Mouse (Mus musculus) stomach, embryonic 16.5 days (tissue): ENCODE data around the gene Gadl1. TPM values are rescaled to one million over a fixed set of nuclear protein-coding genes. Genes with fewer than 3 reads are reported as not detected.

ENCODE experiments used
- ATAC-seq: fragments of 200-750 bp; cut with Nextera tagmentation; 2 replicates; pipeline ENCODE4 v1.8.0; 2017; ENCODE audit warnings: moderate number of reproducible peaks, moderate TSS enrichment; ENCODE audit not compliant: insufficient read depth, low FRiP score
- H3K27ac ChIP-seq: fragments of 300-500 bp; sonication (generic); 2 replicates; pipeline ENCODE4 v1.5.1; 2014; ENCODE audit warnings: low read length
- H3K27me3 ChIP-seq: fragments of 300-500 bp; sonication (generic); 2 replicates; pipeline ENCODE4 v1.6.1; 2014; ENCODE audit warnings: low read length, control low read depth, mixed read lengths; ENCODE audit not compliant: control insufficient read depth, insufficient read depth
- H3K36me3 ChIP-seq: fragments of 300-500 bp; sonication (generic); 2 replicates; pipeline ENCODE4 v1.6.1; 2014; ENCODE audit warnings: low read length; ENCODE audit not compliant: control insufficient read depth, insufficient read depth
- H3K4me1 ChIP-seq: fragments of 300-500 bp; sonication (generic); 2 replicates; pipeline ENCODE4 v1.6.1; 2014; ENCODE audit warnings: low read length, control low read depth, mixed read lengths; ENCODE audit not compliant: control insufficient read depth, insufficient read depth
- H3K4me2 ChIP-seq: fragments of 300-500 bp; sonication (generic); 2 replicates; pipeline ENCODE4 v1.6.1; 2014; ENCODE audit warnings: low read depth, low read length, mixed read lengths
- H3K4me3 ChIP-seq: fragments of 300-500 bp; sonication (generic); replicated peaks from 2 replicates; pipeline ENCODE4 v1.5.1; 2014; ENCODE audit warnings: mild to moderate bottlenecking, low read length
- H3K9ac ChIP-seq: fragments of 300-500 bp; sonication (generic); 2 replicates; pipeline ENCODE4 v1.6.1; 2014; ENCODE audit warnings: low read length
- H3K9me3 ChIP-seq: fragments of 300-500 bp; sonication (generic); replicated peaks from 2 replicates; pipeline ENCODE4 v1.6.1; 2016; ENCODE audit warnings: low read length, control low read depth; ENCODE audit not compliant: control insufficient read depth
- WGBS: fragments of 180-500 bp; shearing (Covaris S2); extraction: QIAGEN DNeasy Blood & Tissue Kit; methylation state at CpG from one replicate; pipeline ENCODE4 v1.1.7; 2014; 5-methylcytosine and 5-hydroxymethylcytosine counted together
- polyA plus RNA-seq: library from polyadenylated mRNA; unstranded; fragments of >200 nt; fragmentation: Nextera tagmentation; extraction: Ambion mirVana; gene quantifications from 2 replicates; pipeline ENCODE4 v1.2.1, GENCODE M21; 2015

The Gadl1 gene
- polyA plus RNA-seq, 1 experiment from 2014 or later: 0.71 TPM

DNA sequence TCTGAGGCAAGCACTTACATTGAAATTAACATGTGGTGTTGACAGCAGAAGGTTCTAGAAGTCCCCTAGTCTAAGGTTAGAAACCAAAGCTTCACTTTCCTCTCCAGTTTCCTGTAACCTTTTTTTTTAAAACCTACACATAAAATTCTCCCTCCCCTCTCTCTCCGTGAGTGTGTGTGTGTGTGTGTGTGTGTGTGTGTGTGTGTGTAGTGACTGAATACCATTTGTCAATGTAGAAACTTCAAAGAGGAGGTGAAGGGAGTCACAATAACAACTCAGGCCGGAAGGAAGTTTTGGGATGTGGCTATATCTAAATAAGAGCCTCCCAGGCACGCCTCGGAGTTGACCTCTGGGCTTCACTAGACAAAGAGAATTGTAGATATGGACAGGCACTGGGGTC is 205.1 kb downstream of the Gadl1 start:
- H3K4me1 ChIP-seq: peaks cover 3% of the 10 kb centered on the region; the same call in 1 of the 2 replicates
- H3K9me3 ChIP-seq: no peaks in the 10 kb centered on the region
- H3K4me3 ChIP-seq: no peak overlapping the region
- WGBS: 24% methylated on average over 4 of the region's 4 CpGs
- H3K27me3 ChIP-seq: no peaks in the 10 kb centered on the region
- H3K4me2 ChIP-seq: no peak overlapping the region
- no peak for ATAC-seq
- peaks cover 15% of the 10 kb centered on the region; the same call in 1 of the 2 replicates for H3K36me3 ChIP-seq
- H3K27ac ChIP-seq: no peak overlapping the region
- H3K9ac ChIP-seq: no peak overlapping the region

DNA sequence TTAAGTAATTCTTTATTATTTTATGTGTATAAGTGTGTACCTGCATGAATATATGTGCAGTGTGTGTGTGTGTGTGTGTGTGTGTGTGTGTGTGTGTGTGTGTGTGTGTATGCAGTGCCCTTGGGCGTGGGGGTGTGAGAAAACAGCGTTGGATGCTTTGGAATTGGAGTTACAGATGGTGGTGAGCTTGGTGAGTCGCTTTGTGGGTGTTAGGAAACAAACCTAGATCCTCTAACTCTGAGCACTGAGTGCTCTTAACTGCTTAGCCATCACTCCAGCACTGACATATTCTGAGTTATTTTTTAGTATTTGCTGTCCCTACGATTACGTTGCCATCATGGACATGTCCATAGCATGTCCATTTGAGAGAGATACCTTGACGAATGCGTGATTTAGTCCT is 206.6 kb downstream of the Gadl1 start:
- H3K27me3 ChIP-seq: no peaks in the 10 kb centered on the region
- no peak overlapping the region for H3K9ac ChIP-seq
- no peak overlapping the region for H3K4me2 ChIP-seq
- H3K9me3 ChIP-seq: no peaks in the 10 kb centered on the region
- no peak overlapping the region for H3K4me3 ChIP-seq
- 0 out of 2 replicates have a peak, but pooled peaks cover 6% of the 10 kb centered on the region for H3K36me3 ChIP-seq
- 94% methylated on average over 7 of the region's 7 CpGs for WGBS
- ATAC-seq: no peak
- H3K4me1 ChIP-seq: peaks cover 3% of the 10 kb centered on the region; the same call in 1 of the 2 replicates
- H3K27ac ChIP-seq: no peak overlapping the region

DNA sequence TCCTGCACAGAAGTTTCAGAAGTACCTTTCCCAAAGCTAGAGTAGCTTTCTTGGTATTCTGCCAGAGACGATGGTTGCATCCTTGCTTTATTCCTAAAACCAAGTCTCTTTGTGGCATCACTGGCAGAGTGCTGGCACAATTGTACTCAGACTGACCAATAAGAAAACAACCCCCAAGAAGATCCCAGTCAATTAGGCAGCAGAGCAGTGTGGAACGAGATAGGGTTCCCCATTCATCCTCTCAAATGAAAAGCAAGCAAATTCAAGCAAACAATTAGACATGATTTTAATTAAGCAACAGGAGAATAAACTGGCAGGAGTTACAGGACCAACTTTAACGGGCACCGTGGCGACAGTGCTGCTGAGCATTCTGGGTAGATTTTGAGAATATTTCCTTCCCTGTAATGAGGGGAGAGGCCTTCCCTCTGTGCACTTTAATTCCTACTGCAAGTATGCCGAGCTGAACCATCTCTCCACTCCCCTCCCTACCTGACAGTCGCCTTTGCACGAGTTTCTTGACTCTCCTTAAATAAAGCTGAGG is 209.1 kb downstream of the Gadl1 start:
- Histone ChIP-seq H3K9me3 (no peaks in the 10 kb centered on the region), H3K36me3 (0 out of 2 replicates have a peak, but pooled peaks cover 6% of the 10 kb centered on the region), H3K27ac (no peak overlapping the region), H3K4me3 (no peak overlapping the region), H3K4me1 (peaks cover 20% of the 10 kb centered on the region), H3K27me3 (no peaks in the 10 kb centered on the region), H3K4me2 (no peak overlapping the region), H3K9ac (no peak overlapping the region)
- WGBS: 75% methylated on average over 8 of the region's 8 CpGs
- ATAC-seq: no peak

DNA sequence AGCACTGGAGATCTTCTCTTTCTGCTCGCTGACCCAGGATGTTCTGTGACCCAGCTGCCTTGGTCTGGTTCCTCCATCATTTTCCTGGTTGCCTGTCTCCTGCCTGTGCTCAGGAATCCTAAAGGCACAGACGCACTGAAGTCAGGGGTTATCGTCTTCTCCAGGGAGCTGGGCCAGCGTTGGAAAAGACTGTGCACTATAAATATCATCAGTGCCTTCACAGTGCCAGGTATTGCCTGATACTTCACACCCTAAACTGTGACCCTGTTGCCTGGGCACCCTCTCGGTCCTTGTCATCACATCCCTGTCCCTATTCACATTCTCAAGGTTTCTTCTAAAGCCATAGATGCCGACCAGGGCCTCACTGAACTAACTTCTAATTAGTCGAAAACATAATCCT is 210.7 kb downstream of the Gadl1 start:
- H3K27ac ChIP-seq: no peak overlapping the region
- H3K4me3 ChIP-seq: no peak overlapping the region
- 0 out of 2 replicates have a peak, but pooled peaks cover 9% of the 10 kb centered on the region for H3K36me3 ChIP-seq
- no peak for ATAC-seq
- H3K9ac ChIP-seq: no peak overlapping the region
- no peak overlapping the region for H3K4me2 ChIP-seq
- 81% methylated on average over 7 of the region's 7 CpGs for WGBS
- H3K9me3 ChIP-seq: no peaks in the 10 kb centered on the region
- H3K27me3 ChIP-seq: no peaks in the 10 kb centered on the region
- H3K4me1 ChIP-seq: peaks cover 20% of the 10 kb centered on the region

DNA sequence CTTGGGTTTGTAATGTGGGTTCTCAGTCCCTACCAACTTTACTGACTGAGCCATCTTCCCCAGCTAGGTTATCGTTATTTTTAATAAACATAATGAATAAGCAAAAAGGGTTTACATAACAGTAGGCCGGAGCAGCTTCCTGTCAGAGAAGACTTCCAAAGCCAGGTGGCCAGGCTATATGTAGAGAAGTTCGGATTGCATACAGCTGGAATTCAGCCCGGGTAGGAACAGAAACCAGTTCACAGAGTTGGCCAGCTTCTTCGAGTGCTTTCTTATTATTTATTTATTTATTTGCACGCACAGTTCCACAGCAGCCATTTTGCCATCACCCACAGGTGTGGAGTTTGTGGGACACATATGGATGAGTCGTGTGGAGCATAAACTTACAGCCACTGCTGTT is 212.2 kb downstream of the Gadl1 start:
- Histone ChIP-seq H3K27ac (peak overlapping the region; percentile 92), H3K9me3 (no peaks in the 10 kb centered on the region), H3K4me1 (peaks cover 18% of the 10 kb centered on the region), H3K36me3 (0 out of 2 replicates have a peak, but pooled peaks cover 10% of the 10 kb centered on the region), H3K27me3 (no peaks in the 10 kb centered on the region), H3K4me2 (no peak overlapping the region), H3K9ac (no peak overlapping the region), H3K4me3 (no peak overlapping the region)
- 49% methylated on average over 7 of the region's 7 CpGs for WGBS
- peak; percentile 36; the same call in 1 of the 2 replicates for ATAC-seq

DNA sequence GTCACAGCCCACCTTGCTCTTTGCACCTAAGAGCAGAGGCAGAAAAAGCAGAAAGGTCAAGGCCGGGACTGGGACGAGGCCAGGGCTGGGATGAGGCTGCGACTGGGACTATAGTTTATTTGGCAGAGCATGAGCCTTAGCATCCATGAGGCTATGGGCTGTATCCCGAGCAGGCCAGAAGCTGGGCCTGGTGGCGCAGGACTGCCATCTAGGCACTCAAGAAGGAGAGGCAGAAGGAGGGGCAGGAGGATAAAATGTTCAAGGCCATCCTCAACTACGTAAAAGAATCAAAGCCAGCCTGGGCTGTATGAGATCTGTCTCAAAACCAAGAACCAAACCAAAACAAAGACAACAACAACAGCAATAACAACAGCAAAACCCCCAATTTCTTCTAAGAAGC is 213.3 kb downstream of the Gadl1 start:
- Histone ChIP-seq H3K9ac (0 out of 2 replicates have a peak overlapping the region, but pooled peaks have one; percentile 14), H3K36me3 (0 out of 2 replicates have a peak, but pooled peaks cover 7% of the 10 kb centered on the region)

DNA sequence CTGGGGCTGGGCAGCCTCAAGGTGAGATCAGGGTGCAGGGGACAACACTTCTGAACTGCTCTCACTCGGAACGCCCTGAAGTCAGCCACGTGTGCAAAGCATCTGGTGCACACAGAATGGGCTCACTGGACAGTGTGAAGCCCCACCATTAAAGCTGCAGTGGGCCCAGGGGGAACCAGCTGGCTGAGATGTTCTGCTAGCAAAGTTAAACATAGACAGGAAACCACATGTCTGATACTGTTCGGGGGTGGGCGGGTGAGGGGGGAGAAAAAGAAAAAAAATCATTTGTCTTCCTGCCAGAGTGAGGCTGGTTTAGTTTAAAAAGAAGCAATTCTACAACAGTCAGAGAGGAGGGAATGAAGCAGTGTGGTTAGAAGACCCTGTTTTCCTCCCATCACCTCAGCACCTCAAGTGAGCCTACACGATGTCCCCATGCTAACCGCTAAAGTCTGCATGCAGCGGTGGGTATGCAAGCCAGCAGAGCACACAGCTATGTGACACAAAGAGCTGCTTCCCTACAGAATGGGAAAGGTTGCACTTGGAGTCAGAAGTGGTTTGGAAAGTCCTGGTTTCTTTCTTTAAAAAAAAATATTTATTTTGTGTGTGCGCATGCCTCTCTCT is 213.8 kb downstream of the Gadl1 start:
- Histone ChIP-seq H3K27me3 (no peaks in the 10 kb centered on the region), H3K9ac (0 out of 2 replicates have a peak overlapping the region, but pooled peaks have one; percentile 56), H3K27ac (peak overlapping the region; percentile 92), H3K9me3 (no peaks in the 10 kb centered on the region), H3K36me3 (0 out of 2 replicates have a peak, but pooled peaks cover 7% of the 10 kb centered on the region), H3K4me1 (peaks cover 18% of the 10 kb centered on the region), H3K4me2 (no peak overlapping the region), H3K4me3 (no peak overlapping the region)
- peak; percentile 79 for ATAC-seq
- 28% methylated on average over 9 of the region's 9 CpGs for WGBS

More for the DNA sequence above, 213.3 kb downstream of the Gadl1 start:
- H3K27me3 ChIP-seq: no peaks in the 10 kb centered on the region
- 58% methylated on average over 6 of the region's 6 CpGs for WGBS
- ATAC-seq: no peak
- no peak overlapping the region for H3K4me2 ChIP-seq
- peaks cover 18% of the 10 kb centered on the region for H3K4me1 ChIP-seq
- no peaks in the 10 kb centered on the region for H3K9me3 ChIP-seq
- H3K4me3 ChIP-seq: no peak overlapping the region
- peak overlapping the region; percentile 92 for H3K27ac ChIP-seq
